Mouse (Mus musculus) intestine, postnatal 0 days (tissue): Measurements from ENCODE around the gene Nipsnap2. TPM values are rescaled to one million over a fixed set of nuclear protein-coding genes. Genes with fewer than 3 reads are reported as not detected.

Experiments used
- ATAC-seq: fragments of 200-750 bp; cut with Nextera tagmentation; 2 replicates; pipeline ENCODE4 v1.8.0; 2017; ENCODE audit warnings: mild to moderate bottlenecking, moderate TSS enrichment, moderate library complexity
- H3K27ac ChIP-seq: fragments of 300-500 bp; sonication (generic); 2 replicates; pipeline ENCODE4 v1.5.1; 2014; ENCODE audit warnings: mild to moderate bottlenecking, low read depth, low read length, moderate library complexity
- H3K27me3 ChIP-seq: fragments of 300-500 bp; sonication (generic); replicated peaks from 2 replicates; pipeline ENCODE4 v1.6.1; 2014; ENCODE audit warnings: low read length, mixed read lengths; ENCODE audit not compliant: control insufficient read depth, insufficient read depth
- H3K36me3 ChIP-seq: fragments of 300-500 bp; sonication (generic); 2 replicates; pipeline ENCODE4 v1.6.1; 2014; ENCODE audit warnings: mild to moderate bottlenecking, moderate library complexity; ENCODE audit not compliant: control insufficient read depth, insufficient read depth
- H3K4me1 ChIP-seq: fragments of 300-500 bp; sonication (generic); replicated peaks from 2 replicates; pipeline ENCODE4 v1.6.1; 2014; ENCODE audit warnings: antibody characterized with exemption, low read length, mixed read lengths; ENCODE audit not compliant: control insufficient read depth, insufficient read depth
- H3K4me2 ChIP-seq: fragments of 300-500 bp; sonication (generic); replicated peaks from 2 replicates; pipeline ENCODE4 v1.6.1; 2014; ENCODE audit warnings: low read depth, mild to moderate bottlenecking, moderate library complexity
- H3K4me3 ChIP-seq: fragments of 300-500 bp; sonication (generic); 2 replicates; pipeline ENCODE4 v1.5.1; 2014; ENCODE audit warnings: low read depth, low read length
- H3K9ac ChIP-seq: fragments of 300-500 bp; sonication (generic); 2 replicates; pipeline ENCODE4 v1.6.1; 2014; ENCODE audit warnings: mild to moderate bottlenecking, low read depth, low read length
- H3K9me3 ChIP-seq: fragments of 300-500 bp; sonication (generic); 2 replicates; pipeline ENCODE4 v1.6.1; 2016; ENCODE audit warnings: mixed run types; ENCODE audit not compliant: control insufficient read depth
- CTCF ChIP-seq: sonication (generic); IDR thresholded peaks from 2 replicates; pipeline ENCODE4 v1.5.1; 2016; ENCODE audit warnings: low read depth, mild to moderate bottlenecking, control low read depth, antibody characterized with exemption, moderate library complexity
- WGBS: fragments of 180-500 bp; shearing (Covaris S2); extraction: QIAGEN DNeasy Blood & Tissue Kit; methylation state at CpG from one replicate; pipeline ENCODE4 v1.1.7; 2014; 5-methylcytosine and 5-hydroxymethylcytosine counted together
- polyA plus RNA-seq: library from polyadenylated mRNA; unstranded; fragments of >200 nt; fragmentation: Nextera tagmentation; extraction: Ambion mirVana; gene quantifications from 2 replicates; pipeline ENCODE4 v1.2.1, GENCODE M21; 2015

Nipsnap2 gene
- polyA plus RNA-seq, 1 experiment from 2014 or later, result 51.0 TPM

DNA sequence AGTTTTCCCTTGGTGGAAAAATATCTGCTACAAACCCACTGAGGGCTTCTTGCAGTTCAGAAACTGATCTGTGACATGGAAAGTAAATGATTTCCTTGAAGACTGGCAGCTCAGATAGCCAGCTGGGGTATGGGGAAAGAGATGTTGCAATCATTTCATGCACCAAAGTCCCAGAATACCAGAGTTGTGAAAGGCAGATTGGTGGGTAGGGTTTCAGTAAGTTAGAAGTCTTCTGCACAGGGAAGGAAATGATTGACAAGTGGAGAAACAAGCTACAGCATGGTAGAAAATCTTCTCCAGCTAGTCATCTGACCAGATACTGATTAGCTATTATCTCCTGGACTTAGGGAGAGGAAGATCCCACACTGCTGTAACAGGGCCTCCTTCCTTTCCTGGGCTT is 21.5 kb upstream of the Nipsnap2 start:
- ATAC-seq, result no peak
- TF ChIP-seq CTCF, result no peak
- H3K4me2 ChIP-seq, result no peak overlapping the region

GRCm38 (mm10) chr5:129708412-129708811 is 16.5 kb upstream of the Nipsnap2 start, which contains the start of gene Sept14:
Gene Sept14 (minus strand): TSS chr5:129708512.
- Histone ChIP-seq H3K4me1 (no peaks in the 10 kb centered on the region), H3K9ac (no peak within 1 kb of the TSS), H3K4me3 (no peak within 1 kb of the TSS), H3K4me2 (no peak within 1 kb of the TSS), H3K36me3 (no peaks in the 10 kb centered on the region), H3K27ac (no peak within 1 kb of the TSS), H3K9me3 (no peaks in the 10 kb centered on the region), H3K27me3 (no peaks in the 10 kb centered on the region)
- WGBS, result 55% methylated on average over 2 of the region's 2 CpGs
- ATAC-seq, result no peak
- TF ChIP-seq CTCF, result no peak

More for the DNA sequence above, 21.5 kb upstream of the Nipsnap2 start:
- no peak overlapping the region for H3K27ac ChIP-seq
- no peak overlapping the region for H3K9ac ChIP-seq
- no peaks in the 10 kb centered on the region for H3K36me3 ChIP-seq
- H3K4me1 ChIP-seq, result no peaks in the 10 kb centered on the region
- H3K4me3 ChIP-seq, result no peak overlapping the region
- H3K27me3 ChIP-seq, result no peaks in the 10 kb centered on the region; the same call in 1 of the 2 replicates
- no peaks in the 10 kb centered on the region for H3K9me3 ChIP-seq

DNA sequence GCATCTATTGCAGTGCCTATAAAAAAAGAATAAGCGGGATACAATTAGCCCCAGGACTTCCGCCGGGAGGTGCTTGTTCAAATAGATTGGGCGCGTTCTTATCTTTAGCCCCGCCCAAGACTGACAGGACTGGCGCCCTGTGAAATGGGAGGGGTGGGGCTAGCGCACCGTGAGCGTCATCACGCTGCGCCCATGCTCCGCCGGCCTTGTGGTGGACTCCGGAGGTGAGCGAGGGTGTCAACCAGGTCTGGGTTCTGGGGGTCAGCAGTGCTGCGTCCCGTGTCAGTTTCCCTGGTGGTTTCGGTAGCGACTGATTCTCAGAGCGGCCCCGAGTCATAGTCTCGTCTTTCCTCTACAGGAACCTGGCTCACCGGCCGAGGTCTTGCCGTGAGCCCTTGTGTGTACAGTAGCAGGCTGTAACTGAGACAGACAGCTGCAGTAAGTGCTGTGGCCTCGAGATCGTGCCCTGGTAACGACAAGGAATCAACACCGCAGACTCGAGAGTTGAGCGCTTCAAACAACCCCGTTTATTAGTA is 9.5 kb upstream of the Nipsnap2 start, which contains the start of gene Mrps17:
Mrps17 (plus strand) TSS at position 172 of the 536 bp plus-strand sequence.
- peaks cover 27% of the 10 kb centered on the region; the same call in 1 of the 2 replicates for H3K36me3 ChIP-seq
- peak within 1 kb of the TSS; percentile 70 for H3K4me2 ChIP-seq
- H3K4me3 ChIP-seq, result peak within 1 kb of the TSS; percentile 61
- under 1% methylated on average over 33 of the region's 33 CpGs for WGBS
- ATAC-seq, result peak; percentile 97
- H3K4me1 ChIP-seq, result peaks cover 5% of the 10 kb centered on the region; the same call in 1 of the 2 replicates
- H3K27me3 ChIP-seq, result no peaks in the 10 kb centered on the region
- 0 out of 2 replicates have a peak, but pooled peaks have one; percentile 16 for TF ChIP-seq CTCF
- H3K27ac ChIP-seq, result peak within 1 kb of the TSS; percentile 37; the same call in 1 of the 2 replicates
- peak within 1 kb of the TSS; percentile 61 for H3K9ac ChIP-seq
- no peaks in the 10 kb centered on the region for H3K9me3 ChIP-seq

DNA sequence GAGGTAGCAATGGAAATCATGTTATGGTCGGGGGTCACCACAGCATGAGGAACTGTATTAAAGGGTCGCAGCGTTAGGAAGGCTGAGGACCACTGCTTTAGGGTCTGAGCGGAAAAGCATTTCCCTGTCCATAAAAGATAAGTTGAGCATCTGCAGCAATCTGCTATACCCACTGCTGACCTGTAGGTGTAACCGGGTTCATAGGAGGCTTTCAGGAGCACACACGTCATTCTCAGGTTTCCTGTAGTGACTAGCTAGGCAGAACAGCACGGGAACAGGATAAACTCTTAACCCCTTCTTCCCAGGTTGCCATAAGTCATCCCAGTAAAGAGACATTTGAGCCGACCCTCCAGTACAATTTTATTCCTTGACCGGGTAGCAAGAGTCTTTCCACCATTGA is 7.8 kb upstream of the Nipsnap2 start:
- 75% methylated on average over 9 of the region's 9 CpGs for WGBS
- Histone ChIP-seq H3K4me1 (peaks cover 5% of the 10 kb centered on the region; the same call in 1 of the 2 replicates), H3K36me3 (peaks cover 27% of the 10 kb centered on the region; the same call in 1 of the 2 replicates), H3K4me2 (no peak overlapping the region), H3K27me3 (no peaks in the 10 kb centered on the region), H3K9me3 (no peaks in the 10 kb centered on the region), H3K27ac (no peak overlapping the region), H3K9ac (no peak overlapping the region), H3K4me3 (no peak overlapping the region)
- ATAC-seq, result no peak
- peak; percentile 44 for TF ChIP-seq CTCF

DNA sequence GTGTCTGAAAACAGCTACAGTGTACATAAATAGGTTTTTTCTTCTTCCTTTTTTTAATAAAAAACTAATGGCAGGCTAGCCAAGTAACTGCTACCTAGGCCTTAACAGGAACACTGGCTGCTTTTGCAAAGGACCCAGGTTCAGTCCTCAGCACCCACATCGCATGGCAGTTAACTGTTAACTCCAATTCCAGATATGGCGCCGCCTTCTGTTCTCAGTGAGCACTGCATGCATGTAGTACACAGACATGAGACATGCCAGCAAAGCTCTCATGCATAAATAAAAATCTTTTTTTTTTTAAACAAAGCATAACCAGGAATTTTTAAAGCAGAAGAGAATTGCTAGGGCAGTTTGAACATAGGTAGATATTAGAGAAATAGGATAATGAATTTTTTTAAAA is 4.7 kb upstream of the Nipsnap2 start:
- Histone ChIP-seq H3K4me3 (no peak overlapping the region), H3K27ac (no peak overlapping the region), H3K9me3 (no peaks in the 10 kb centered on the region), H3K9ac (no peak overlapping the region), H3K4me1 (peaks cover 12% of the 10 kb centered on the region; the same call in 1 of the 2 replicates), H3K4me2 (no peak overlapping the region), H3K27me3 (no peaks in the 10 kb centered on the region), H3K36me3 (peaks cover 27% of the 10 kb centered on the region; the same call in 1 of the 2 replicates)
- no peak for ATAC-seq
- WGBS, result 87% methylated on average over 3 of the region's 3 CpGs
- peak; percentile 37 for TF ChIP-seq CTCF

DNA sequence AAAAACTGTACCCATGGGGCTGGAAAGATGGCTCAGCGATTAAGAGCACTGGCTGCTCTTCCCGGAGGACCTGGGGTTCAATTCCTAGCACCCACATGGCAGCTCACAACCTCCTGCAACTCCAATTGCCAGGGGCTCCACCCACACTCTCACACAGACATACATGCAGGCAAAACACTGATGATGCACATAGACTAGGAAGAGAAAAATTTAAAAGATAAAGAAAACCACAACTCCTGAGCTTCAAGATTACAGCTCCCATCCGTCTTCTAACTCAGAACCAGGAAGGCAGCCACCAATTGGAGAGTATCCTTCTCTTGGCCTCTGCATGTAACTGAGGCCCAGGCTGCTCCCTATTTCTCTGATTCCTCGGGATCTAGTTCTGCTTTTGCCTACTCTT is 595 bp upstream of the Nipsnap2 start:
- no peak for ATAC-seq
- Histone ChIP-seq H3K9me3 (no peaks in the 10 kb centered on the region), H3K4me3 (peak overlapping the region; percentile 66), H3K36me3 (0 out of 2 replicates have a peak, but pooled peaks cover 8% of the 10 kb centered on the region), H3K27me3 (no peaks in the 10 kb centered on the region), H3K4me2 (peak overlapping the region; percentile 65), H3K27ac (peak overlapping the region; percentile 99), H3K4me1 (0 out of 2 replicates have a peak, but pooled peaks cover 11% of the 10 kb centered on the region), H3K9ac (peak overlapping the region; percentile 95; the same call in 1 of the 2 replicates)
- 38% methylated on average over 4 of the region's 4 CpGs for WGBS
- TF ChIP-seq CTCF, result no peak
